Mouse (Mus musculus) lung, embryonic 16.5 days (tissue): ENCODE data around the gene Gm45837. TPM values are rescaled to one million over a fixed set of nuclear protein-coding genes. Genes with fewer than 3 reads are reported as not detected.

Source experiments
- ATAC-seq: fragments of 200-750 bp; cut with Nextera tagmentation; 2 replicates; pipeline ENCODE4 v1.8.0; 2017; ENCODE audit warnings: low read depth, mild to moderate bottlenecking, moderate library complexity
- H3K27ac ChIP-seq: fragments of 300-500 bp; sonication (generic); 2 replicates; pipeline ENCODE4 v1.5.1; 2014; ENCODE audit warnings: mild to moderate bottlenecking, control low read depth, low read length
- H3K27me3 ChIP-seq: fragments of 300-500 bp; sonication (generic); 2 replicates; pipeline ENCODE4 v1.6.1; 2014; ENCODE audit warnings: low read depth, low read length, mixed read lengths; ENCODE audit not compliant: control insufficient read depth, insufficient read depth
- H3K36me3 ChIP-seq: fragments of 300-500 bp; sonication (generic); 2 replicates; pipeline ENCODE4 v1.6.1; 2014; ENCODE audit warnings: low read length; ENCODE audit not compliant: control insufficient read depth, insufficient read depth
- H3K4me1 ChIP-seq: fragments of 300-500 bp; sonication (generic); replicated peaks from 2 replicates; pipeline ENCODE4 v1.6.1; 2014; ENCODE audit warnings: low read length, mixed read lengths; ENCODE audit not compliant: control insufficient read depth, insufficient read depth
- H3K4me2 ChIP-seq: fragments of 300-500 bp; sonication (generic); 2 replicates; pipeline ENCODE4 v1.6.1; 2014; ENCODE audit warnings: low read depth, low read length, control low read depth
- H3K4me3 ChIP-seq: fragments of 300-500 bp; sonication (generic); 2 replicates; pipeline ENCODE4 v1.5.1; 2014; ENCODE audit warnings: mild to moderate bottlenecking, low read length, control low read depth
- H3K9ac ChIP-seq: fragments of 300-500 bp; sonication (generic); 2 replicates; pipeline ENCODE4 v1.6.1; 2014; ENCODE audit warnings: low read length, control low read depth
- H3K9me3 ChIP-seq: fragments of 300-500 bp; sonication (generic); 2 replicates; pipeline ENCODE4 v1.6.1; 2016; ENCODE audit warnings: low read length; ENCODE audit not compliant: control insufficient read depth
- WGBS: fragments of 180-500 bp; shearing (Covaris S2); extraction: QIAGEN DNeasy Blood & Tissue Kit; methylation state at CpG from one replicate; pipeline ENCODE4 v1.1.7; 2014; 5-methylcytosine and 5-hydroxymethylcytosine counted together
- polyA plus RNA-seq: library from polyadenylated mRNA; unstranded; fragments of >200 nt; fragmentation: Nextera tagmentation; extraction: Ambion mirVana; gene quantifications from 2 replicates; pipeline ENCODE4 v1.2.1, GENCODE M21; 2015

The Gm45837 gene
- 2.4 and 8.8 TPM in 2 replicates for polyA plus RNA-seq

DNA sequence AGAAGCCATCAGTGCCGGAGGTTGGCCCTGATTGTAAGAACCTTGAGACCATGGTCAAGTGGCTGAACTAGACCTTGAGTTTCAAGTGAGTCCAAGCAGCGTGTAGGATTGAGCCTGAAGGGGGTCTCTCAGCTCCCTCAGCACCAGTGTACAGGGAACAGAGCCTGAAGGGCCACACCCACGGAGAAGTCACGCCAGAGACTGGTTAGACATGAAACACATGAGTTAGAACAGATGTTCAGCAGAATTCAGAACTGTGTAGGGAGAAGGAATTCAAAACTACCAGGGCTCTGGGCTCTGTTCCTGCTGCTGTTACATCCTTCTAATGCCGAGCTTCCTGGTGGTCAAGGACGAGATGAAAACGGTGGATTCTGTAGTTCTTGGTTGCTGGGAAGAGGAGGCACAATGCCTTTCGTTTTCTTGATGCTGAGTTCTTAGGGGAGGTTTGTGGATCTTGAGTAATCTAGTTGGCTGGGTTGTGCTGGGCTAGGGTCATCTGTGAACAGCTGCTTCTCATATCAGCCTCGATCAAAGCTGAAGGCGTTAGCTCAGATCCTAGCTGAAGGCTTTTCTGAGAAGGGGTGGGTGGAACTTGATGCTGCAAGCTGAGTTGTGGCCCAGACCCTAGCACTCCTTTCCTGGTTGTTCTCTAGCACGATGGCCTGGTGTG, at the start of gene Gm45837:
TSS of gene Gm45837 (plus strand) at position 620 of the 670 bp plus-strand sequence.
- Histone ChIP-seq H3K9ac (no peak within 1 kb of the TSS), H3K4me1 (peaks cover 19% of the 10 kb centered on the region), H3K36me3 (peaks cover 39% of the 10 kb centered on the region), H3K27me3 (no peaks in the 10 kb centered on the region), H3K4me3 (no peak within 1 kb of the TSS), H3K4me2 (no peak within 1 kb of the TSS), H3K27ac (peak within 1 kb of the TSS; percentile 13; the same call in 1 of the 2 replicates), H3K9me3 (no peaks in the 10 kb centered on the region)
- no peak for ATAC-seq
- WGBS, result 66% methylated on average over 11 of the region's 11 CpGs

DNA sequence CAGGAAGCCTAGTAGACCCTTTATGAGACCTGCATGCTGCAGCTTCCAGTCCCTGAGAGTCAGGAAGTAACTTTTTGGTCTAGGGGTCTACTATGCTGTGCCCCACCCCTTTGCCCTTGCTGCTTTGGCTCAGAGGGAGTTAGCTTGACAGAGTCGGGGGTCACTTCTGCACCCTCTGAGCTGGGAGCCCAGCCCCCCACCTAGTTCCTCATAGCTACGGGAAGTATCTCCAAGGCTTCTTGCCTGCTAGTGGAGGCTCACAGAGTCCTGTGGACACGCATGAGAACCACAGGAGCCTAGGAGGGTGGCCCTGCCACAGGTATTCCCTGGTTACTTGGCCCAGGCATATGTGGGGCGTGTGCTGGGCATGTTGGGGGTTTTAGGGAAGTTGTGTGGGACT, 49.7 kb upstream of the Gm45837 start:
- H3K9me3 ChIP-seq, result no peaks in the 10 kb centered on the region

DNA sequence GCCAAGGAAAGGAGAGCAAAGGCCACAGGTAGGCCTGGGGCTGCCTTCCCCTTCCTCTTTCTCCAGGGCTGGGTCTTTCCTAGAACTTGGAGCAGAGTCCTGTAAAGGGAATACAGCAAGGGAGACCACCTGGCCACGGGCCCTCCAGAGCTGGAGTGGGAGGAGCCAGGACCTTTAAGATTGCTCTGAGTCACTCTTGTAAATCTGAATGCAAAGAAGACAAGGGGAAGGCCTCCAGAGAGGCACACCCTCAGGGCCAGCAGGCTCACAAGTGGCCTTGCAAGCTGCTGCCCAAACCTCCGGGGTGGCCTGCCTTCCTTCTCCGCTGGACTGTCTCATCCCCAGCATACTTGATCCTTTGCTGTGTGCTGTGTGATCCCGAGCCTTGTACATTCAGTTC, 48.9 kb upstream of the Gm45837 start:
- H3K36me3 ChIP-seq, result no peaks in the 10 kb centered on the region
- WGBS, result 59% methylated on average over 4 of the region's 4 CpGs
- peaks cover 4% of the 10 kb centered on the region; the same call in 1 of the 2 replicates for H3K4me1 ChIP-seq
- no peaks in the 10 kb centered on the region for H3K27me3 ChIP-seq
- H3K9me3 ChIP-seq, result no peaks in the 10 kb centered on the region
- H3K4me2 ChIP-seq, result no peak overlapping the region
- no peak overlapping the region for H3K27ac ChIP-seq
- peak; percentile 30; the same call in 1 of the 2 replicates for ATAC-seq
- H3K4me3 ChIP-seq, result no peak overlapping the region
- peak overlapping the region; percentile 13; the same call in 1 of the 2 replicates for H3K9ac ChIP-seq

More for the DNA sequence above, 49.7 kb upstream of the Gm45837 start:
- H3K36me3 ChIP-seq, result no peaks in the 10 kb centered on the region
- H3K4me2 ChIP-seq, result no peak overlapping the region
- H3K9ac ChIP-seq, result no peak overlapping the region
- H3K27me3 ChIP-seq, result no peaks in the 10 kb centered on the region
- H3K4me3 ChIP-seq, result no peak overlapping the region
- H3K27ac ChIP-seq, result no peak overlapping the region
- ATAC-seq, result no peak
- WGBS, result 70% methylated on average over 4 of the region's 4 CpGs
- peaks cover 7% of the 10 kb centered on the region; the same call in 1 of the 2 replicates for H3K4me1 ChIP-seq

DNA sequence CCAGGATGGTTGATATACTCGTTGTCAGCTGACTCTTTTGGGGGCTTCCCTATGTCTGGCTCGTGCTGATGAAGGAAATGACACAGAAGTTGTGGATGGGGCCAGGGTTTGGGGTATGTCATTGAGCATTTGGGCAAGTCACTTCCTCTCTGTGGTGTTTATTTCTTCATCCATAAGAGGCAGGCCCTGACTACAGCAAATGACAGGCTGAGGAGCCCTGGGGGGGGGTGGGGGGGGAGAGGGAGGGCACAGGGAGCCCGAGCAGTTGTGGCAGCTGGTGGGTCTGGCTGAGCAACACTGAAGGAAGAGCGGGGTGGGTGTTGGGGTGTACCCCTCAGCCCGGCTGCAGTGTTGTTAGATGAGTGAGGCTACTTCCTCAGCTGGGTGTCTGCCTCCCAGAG, 47.9 kb upstream of the Gm45837 start:
- Histone ChIP-seq H3K4me2 (no peak overlapping the region), H3K27me3 (no peaks in the 10 kb centered on the region), H3K9ac (no peak overlapping the region), H3K27ac (no peak overlapping the region), H3K4me3 (no peak overlapping the region), H3K9me3 (no peaks in the 10 kb centered on the region), H3K36me3 (no peaks in the 10 kb centered on the region), H3K4me1 (0 out of 2 replicates have a peak, but pooled peaks cover 4% of the 10 kb centered on the region)
- ATAC-seq, result no peak
- 50% methylated on average over 5 of the region's 5 CpGs for WGBS

GRCm38 (mm10) chr7:101363914-101364313, 46.8 kb upstream of the Gm45837 start:
- H3K27me3 ChIP-seq, result no peaks in the 10 kb centered on the region
- 75% methylated on average over 5 of the region's 5 CpGs for WGBS
- no peak overlapping the region for H3K4me3 ChIP-seq
- H3K4me2 ChIP-seq, result no peak overlapping the region
- peaks cover 4% of the 10 kb centered on the region; the same call in 1 of the 2 replicates for H3K4me1 ChIP-seq
- ATAC-seq, result no peak
- no peak overlapping the region for H3K9ac ChIP-seq
- H3K9me3 ChIP-seq, result no peaks in the 10 kb centered on the region
- H3K36me3 ChIP-seq, result no peaks in the 10 kb centered on the region
- H3K27ac ChIP-seq, result no peak overlapping the region

GRCm38 (mm10) chr7:101367901-101368852, 42.5 kb upstream of the Gm45837 start:
- Histone ChIP-seq H3K4me3 (no peak overlapping the region), H3K9ac (no peak overlapping the region), H3K36me3 (no peaks in the 10 kb centered on the region), H3K4me2 (no peak overlapping the region), H3K4me1 (no peaks in the 10 kb centered on the region; the same call in 1 of the 2 replicates), H3K27ac (no peak overlapping the region), H3K9me3 (no peaks in the 10 kb centered on the region), H3K27me3 (no peaks in the 10 kb centered on the region)
- 47% methylated on average over 11 of the region's 11 CpGs for WGBS
- ATAC-seq, result no peak; the same call in 1 of the 2 replicates

- no peaks in the 10 kb centered on the region for H3K27me3 ChIP-seq
- H3K36me3 ChIP-seq, result no peaks in the 10 kb centered on the region
- no peak overlapping the region for H3K9ac ChIP-seq
- H3K4me1 ChIP-seq, result no peaks in the 10 kb centered on the region; the same call in 1 of the 2 replicates
- WGBS, result 68% methylated on average over 7 of the region's 7 CpGs
- no peaks in the 10 kb centered on the region for H3K9me3 ChIP-seq
- H3K4me2 ChIP-seq, result no peak overlapping the region
- no peak overlapping the region for H3K27ac ChIP-seq
- no peak overlapping the region for H3K4me3 ChIP-seq
- ATAC-seq, result no peak
Observed at GRCm38 (mm10) chr7:101369666-101370065, 41.0 kb upstream of the Gm45837 start.

- WGBS, result 77% methylated on average over 24 of the region's 26 CpGs
- Histone ChIP-seq H3K36me3 (no peaks in the 10 kb centered on the region), H3K9me3 (no peaks in the 10 kb centered on the region), H3K9ac (no peak overlapping the region), H3K27ac (no peak overlapping the region), H3K4me3 (no peak overlapping the region), H3K27me3 (no peaks in the 10 kb centered on the region), H3K4me2 (no peak overlapping the region), H3K4me1 (peaks cover 6% of the 10 kb centered on the region)
- no peak for ATAC-seq
Observed at GRCm38 (mm10) chr7:101373082-101373481, 37.6 kb upstream of the Gm45837 start.

GRCm38 (mm10) chr7:101374155-101374554, 36.5 kb upstream of the Gm45837 start:
- no peaks in the 10 kb centered on the region for H3K36me3 ChIP-seq
- H3K9ac ChIP-seq, result no peak overlapping the region
- no peaks in the 10 kb centered on the region for H3K9me3 ChIP-seq
- peaks cover 16% of the 10 kb centered on the region for H3K4me1 ChIP-seq
- no peak overlapping the region for H3K4me3 ChIP-seq
- no peaks in the 10 kb centered on the region for H3K27me3 ChIP-seq
- H3K4me2 ChIP-seq, result no peak overlapping the region
- no peak overlapping the region for H3K27ac ChIP-seq
- peak; percentile 20; the same call in 1 of the 2 replicates for ATAC-seq
